Mouse (Mus musculus) heart, embryonic 11.5 days (tissue): Measurements from ENCODE around the gene Lekr1. TPM values are rescaled to one million over a fixed set of nuclear protein-coding genes. Genes with fewer than 3 reads are reported as not detected.

Experiments
- ATAC-seq: fragments of 200-750 bp; cut with Nextera tagmentation; replicated peaks from 2 replicates; pipeline ENCODE4 v1.8.0; 2017; ENCODE audit warnings: moderate library complexity; ENCODE audit not compliant: insufficient number of reproducible peaks, low FRiP score, low TSS enrichment
- H3K27ac ChIP-seq: fragments of 300-500 bp; sonication (generic); 2 replicates; pipeline ENCODE4 v1.5.1; 2014; ENCODE audit warnings: mild to moderate bottlenecking, low read depth, low read length
- H3K27me3 ChIP-seq: fragments of 300-500 bp; sonication (generic); 2 replicates; pipeline ENCODE4 v1.6.1; 2014; ENCODE audit warnings: mild to moderate bottlenecking, low read length, mixed read lengths; ENCODE audit not compliant: control insufficient read depth, insufficient read depth
- H3K36me3 ChIP-seq: fragments of 300-500 bp; sonication (generic); 2 replicates; pipeline ENCODE4 v1.6.1; 2014; ENCODE audit warnings: mild to moderate bottlenecking, low read length, moderate library complexity, mixed read lengths; ENCODE audit not compliant: control insufficient read depth, insufficient read depth
- H3K4me1 ChIP-seq: fragments of 300-500 bp; sonication (generic); 2 replicates; pipeline ENCODE4 v1.6.1; 2014; ENCODE audit warnings: low read length; ENCODE audit not compliant: control insufficient read depth, insufficient read depth
- H3K4me2 ChIP-seq: fragments of 300-500 bp; sonication (generic); 2 replicates; pipeline ENCODE4 v1.6.1; 2014; ENCODE audit warnings: mild to moderate bottlenecking, moderate library complexity
- H3K4me3 ChIP-seq: fragments of 300-500 bp; sonication (generic); 2 replicates; pipeline ENCODE4 v1.5.1; 2014; ENCODE audit warnings: low read depth, low read length
- H3K9ac ChIP-seq: fragments of 300-500 bp; sonication (generic); 2 replicates; pipeline ENCODE4 v1.6.1; 2014; ENCODE audit warnings: mild to moderate bottlenecking, low read depth, low read length, moderate library complexity
- H3K9me3 ChIP-seq: fragments of 300-500 bp; sonication (generic); replicated peaks from 2 replicates; pipeline ENCODE4 v1.6.1; 2016; ENCODE audit warnings: low read length; ENCODE audit not compliant: control insufficient read depth
- WGBS: fragments of 180-500 bp; shearing (Covaris S2); extraction: QIAGEN DNeasy Blood & Tissue Kit; methylation state at CpG from one replicate; pipeline ENCODE4 v1.1.7; 2014; ENCODE audit not compliant: insufficient replicate concordance; 5-methylcytosine and 5-hydroxymethylcytosine counted together
- polyA plus RNA-seq: library from polyadenylated mRNA; unstranded; fragments of >200 nt; fragmentation: Nextera tagmentation; extraction: Ambion mirVana; gene quantifications from 2 replicates; pipeline ENCODE4 v1.2.1, GENCODE M21; 2014

The Lekr1 gene
- polyA plus RNA-seq, 1 experiment from 2014 or later, result 5.4 TPM

DNA sequence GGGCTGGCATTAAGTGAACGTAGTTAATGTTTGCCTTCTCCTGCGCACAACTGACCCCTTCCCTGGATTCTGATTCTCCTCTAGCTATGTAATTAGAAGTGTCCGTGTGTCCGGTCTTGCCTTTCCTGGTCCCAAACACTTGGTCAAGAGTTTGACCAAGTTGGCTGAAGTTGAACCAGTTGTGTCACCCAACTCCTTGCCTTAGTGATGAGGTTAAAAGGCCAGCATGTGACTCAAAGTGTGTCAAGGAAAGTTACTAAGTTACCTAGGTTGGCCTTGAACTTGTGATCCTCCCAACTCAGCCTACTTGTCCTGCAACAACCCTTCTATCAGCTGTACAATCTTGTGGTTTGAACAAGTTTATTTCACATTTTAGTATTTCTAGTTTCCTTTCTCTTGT is 5.7 kb upstream of the Lekr1 start:
- WGBS, result 93% methylated on average over 4 of the region's 4 CpGs
- Histone ChIP-seq H3K36me3 (no peaks in the 10 kb centered on the region), H3K4me2 (no peak overlapping the region), H3K4me1 (0 out of 2 replicates have a peak, but pooled peaks cover 4% of the 10 kb centered on the region), H3K27ac (no peak overlapping the region), H3K9ac (no peak overlapping the region), H3K9me3 (no peaks in the 10 kb centered on the region), H3K4me3 (no peak overlapping the region), H3K27me3 (no peaks in the 10 kb centered on the region)
- ATAC-seq, result no peak

DNA sequence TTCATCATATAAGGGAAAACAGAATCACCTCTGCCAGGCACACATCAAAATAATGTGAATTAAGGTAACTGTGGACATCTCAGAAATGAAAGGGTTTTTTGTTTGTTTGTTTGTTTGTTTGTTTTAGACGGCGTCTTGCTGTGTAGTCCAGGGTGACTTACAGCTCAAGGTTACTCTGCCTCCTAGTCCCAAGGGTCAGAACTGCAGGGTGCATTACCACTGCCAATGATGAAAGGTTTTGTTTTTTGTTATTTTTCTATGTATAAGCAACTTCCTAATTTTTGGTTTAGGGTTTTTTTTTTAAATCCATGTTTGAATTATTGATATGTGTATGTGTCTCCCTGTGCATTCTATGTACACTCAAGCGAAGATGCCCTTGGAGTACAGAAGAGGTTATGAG is 4.3 kb upstream of the Lekr1 start:
- Histone ChIP-seq H3K9ac (no peak overlapping the region), H3K27me3 (no peaks in the 10 kb centered on the region), H3K4me1 (0 out of 2 replicates have a peak, but pooled peaks cover 4% of the 10 kb centered on the region), H3K27ac (no peak overlapping the region), H3K9me3 (no peaks in the 10 kb centered on the region), H3K36me3 (no peaks in the 10 kb centered on the region), H3K4me3 (no peak overlapping the region), H3K4me2 (no peak overlapping the region)
- WGBS, result 80% methylated on average over 3 of the region's 3 CpGs
- no peak for ATAC-seq

DNA sequence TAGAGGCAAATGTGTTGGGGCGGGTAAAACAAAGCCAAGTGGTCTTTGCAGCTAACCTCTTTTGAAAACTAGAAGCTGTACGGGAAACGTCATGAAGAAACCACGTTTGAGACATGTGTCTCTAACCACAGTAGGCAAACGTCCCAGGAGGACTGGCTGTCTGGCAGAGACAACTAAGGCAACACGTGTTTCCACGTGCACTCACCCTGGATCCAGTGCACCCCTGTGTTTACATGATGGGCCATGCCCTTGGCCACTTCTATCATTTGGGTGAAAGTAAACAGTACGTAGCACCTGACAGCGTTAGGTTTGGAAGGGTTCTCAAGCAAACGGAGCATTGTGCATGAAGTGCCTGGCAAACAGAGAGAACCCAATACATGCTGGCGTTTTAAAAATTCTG is 2.9 kb upstream of the Lekr1 start:
- no peak overlapping the region for H3K4me3 ChIP-seq
- no peaks in the 10 kb centered on the region for H3K36me3 ChIP-seq
- ATAC-seq, result no peak
- 0 out of 2 replicates have a peak, but pooled peaks cover 2% of the 10 kb centered on the region for H3K4me1 ChIP-seq
- H3K27me3 ChIP-seq, result no peaks in the 10 kb centered on the region
- no peaks in the 10 kb centered on the region for H3K9me3 ChIP-seq
- 64% methylated on average over 11 of the region's 11 CpGs for WGBS
- H3K4me2 ChIP-seq, result no peak overlapping the region
- no peak overlapping the region for H3K9ac ChIP-seq
- H3K27ac ChIP-seq, result no peak overlapping the region

DNA sequence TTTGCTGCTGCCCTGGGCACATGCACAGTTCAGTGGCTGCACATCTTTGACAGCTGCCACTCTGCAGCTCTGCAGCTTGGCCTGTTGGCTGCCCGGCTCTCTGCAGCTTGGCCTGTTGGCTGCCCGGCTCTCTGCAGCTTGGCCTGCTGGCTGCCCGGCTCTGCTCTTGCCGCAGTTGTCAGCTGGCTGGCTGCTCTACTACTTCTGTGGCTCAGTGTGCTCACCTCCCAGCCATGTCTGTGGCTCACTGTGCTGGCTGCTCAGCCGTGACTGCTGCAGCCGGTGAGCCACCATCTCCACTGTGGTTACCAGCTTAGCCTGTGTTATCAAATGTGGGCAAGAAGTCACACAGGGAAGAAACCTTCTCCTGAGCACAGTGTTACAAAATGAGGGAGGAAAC is 4.2 kb downstream of the Lekr1 start:
- no peak overlapping the region for H3K9ac ChIP-seq
- H3K27me3 ChIP-seq, result no peaks in the 10 kb centered on the region
- no peak overlapping the region for H3K4me2 ChIP-seq
- H3K27ac ChIP-seq, result no peak overlapping the region
- no peaks in the 10 kb centered on the region for H3K9me3 ChIP-seq
- peaks cover 5% of the 10 kb centered on the region; the same call in 1 of the 2 replicates for H3K4me1 ChIP-seq
- WGBS, result 57% methylated on average over 6 of the region's 6 CpGs
- ATAC-seq, result no peak
- no peaks in the 10 kb centered on the region for H3K36me3 ChIP-seq
- no peak overlapping the region for H3K4me3 ChIP-seq

DNA sequence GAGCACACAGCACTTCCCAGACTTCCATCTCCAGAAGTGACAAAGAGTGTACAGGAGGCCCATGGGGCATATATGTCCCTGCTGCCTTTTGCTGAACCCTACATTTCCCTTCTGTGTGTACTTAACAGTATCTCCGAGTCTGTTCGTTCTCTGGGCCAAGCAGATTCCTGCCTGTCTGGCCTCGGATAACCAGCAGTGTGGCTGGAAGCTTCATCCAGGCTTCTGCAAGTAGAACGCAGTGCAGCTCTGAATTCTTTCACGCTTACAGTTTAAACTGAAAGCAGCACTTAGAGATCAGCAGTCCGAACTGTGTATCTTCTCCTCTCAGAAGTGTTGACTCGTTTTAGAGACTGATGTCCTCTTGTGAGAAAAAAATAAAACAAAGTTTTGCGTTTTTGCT is 7.7 kb downstream of the Lekr1 start:
- peak overlapping the region; percentile 12; the same call in 1 of the 2 replicates for H3K4me3 ChIP-seq
- WGBS, result 10% methylated on average over 8 of the region's 8 CpGs
- peaks cover 5% of the 10 kb centered on the region; the same call in 1 of the 2 replicates for H3K4me1 ChIP-seq
- no peaks in the 10 kb centered on the region for H3K36me3 ChIP-seq
- ATAC-seq, result no peak
- H3K9ac ChIP-seq, result 0 out of 2 replicates have a peak overlapping the region, but pooled peaks have one; percentile 59
- peak overlapping the region; percentile 22 for H3K27ac ChIP-seq
- no peaks in the 10 kb centered on the region for H3K27me3 ChIP-seq
- H3K9me3 ChIP-seq, result no peaks in the 10 kb centered on the region
- peak overlapping the region; percentile 50 for H3K4me2 ChIP-seq

DNA sequence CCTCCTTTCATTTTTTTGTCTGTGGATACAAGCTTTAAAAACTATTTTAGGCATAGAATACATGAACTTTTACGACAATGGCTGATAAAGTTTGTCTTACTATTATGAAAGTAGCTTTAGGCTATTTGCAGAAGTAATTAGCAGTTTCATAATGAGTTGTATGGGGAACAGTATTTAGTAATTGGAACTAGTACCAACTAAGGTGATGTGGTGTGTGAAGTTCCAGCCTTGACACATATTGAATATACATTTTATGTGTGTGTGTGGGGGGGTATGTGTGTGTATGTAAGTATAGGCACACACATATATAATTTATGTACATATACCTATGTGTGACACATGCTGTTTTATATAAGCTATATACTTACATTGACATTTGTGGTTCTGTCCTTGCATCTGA is 14.6 kb downstream of the Lekr1 start:
- H3K9me3 ChIP-seq, result no peaks in the 10 kb centered on the region
- no peak overlapping the region for H3K4me3 ChIP-seq
- no peak overlapping the region for H3K4me2 ChIP-seq
- H3K27ac ChIP-seq, result no peak overlapping the region
- no peaks in the 10 kb centered on the region for H3K36me3 ChIP-seq
- H3K9ac ChIP-seq, result no peak overlapping the region
- H3K4me1 ChIP-seq, result no peaks in the 10 kb centered on the region
- no peak for ATAC-seq
- no peaks in the 10 kb centered on the region for H3K27me3 ChIP-seq
- 77% methylated on average over 1 of the region's 1 CpGs for WGBS

DNA sequence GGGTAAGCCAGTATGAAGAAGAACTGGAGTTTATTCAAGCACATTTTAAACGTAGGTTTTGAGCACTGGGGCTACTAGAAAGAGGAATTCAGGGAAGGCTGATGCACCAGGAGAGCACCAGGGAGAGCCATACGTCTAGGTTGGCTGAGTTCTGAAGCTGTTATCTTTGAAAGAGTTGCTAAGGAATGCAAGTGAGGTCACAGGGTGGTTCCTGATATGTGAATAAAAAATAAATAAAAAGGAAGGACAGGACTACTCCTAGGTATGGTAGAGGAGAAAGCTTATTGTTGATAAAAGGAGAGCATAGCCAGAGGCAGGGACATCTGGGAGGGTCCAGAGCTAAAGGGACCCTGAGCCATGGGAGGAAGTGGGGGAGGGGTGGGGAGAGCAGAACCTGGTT is 23.7 kb downstream of the Lekr1 start:
- no peak overlapping the region; the same call in 1 of the 2 replicates for H3K27ac ChIP-seq
- H3K9me3 ChIP-seq, result no peaks in the 10 kb centered on the region
- H3K27me3 ChIP-seq, result no peaks in the 10 kb centered on the region
- WGBS, result 8% methylated on average over 2 of the region's 2 CpGs
- H3K4me2 ChIP-seq, result no peak overlapping the region
- H3K4me1 ChIP-seq, result no peaks in the 10 kb centered on the region
- no peak for ATAC-seq
- H3K9ac ChIP-seq, result no peak overlapping the region
- no peaks in the 10 kb centered on the region for H3K36me3 ChIP-seq
- H3K4me3 ChIP-seq, result no peak overlapping the region

DNA sequence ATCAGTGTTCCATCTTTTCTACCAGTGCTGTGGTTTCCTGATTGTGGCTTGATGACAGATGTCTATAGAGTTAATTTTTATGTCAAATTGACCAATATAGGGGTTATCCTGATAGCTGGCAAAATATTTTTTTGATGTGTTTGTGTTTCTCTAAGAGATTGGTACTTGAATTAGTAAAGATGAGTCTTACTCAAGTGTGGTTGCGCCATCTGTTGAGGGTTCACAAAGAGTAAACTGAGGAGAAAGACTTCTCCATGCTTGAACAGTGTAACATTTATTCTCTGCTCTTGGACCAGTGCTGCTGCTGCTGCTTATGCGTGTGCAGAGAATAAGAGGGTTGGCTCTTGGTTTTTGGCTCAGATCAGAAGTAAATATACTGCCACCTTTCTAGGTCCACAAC is 24.8 kb downstream of the Lekr1 start:
- Histone ChIP-seq H3K9ac (no peak overlapping the region), H3K36me3 (no peaks in the 10 kb centered on the region), H3K27ac (no peak overlapping the region), H3K4me1 (no peaks in the 10 kb centered on the region), H3K4me2 (no peak overlapping the region), H3K9me3 (no peaks in the 10 kb centered on the region), H3K4me3 (no peak overlapping the region), H3K27me3 (no peaks in the 10 kb centered on the region)
- 81% methylated on average over 2 of the region's 2 CpGs for WGBS
- ATAC-seq, result no peak

DNA sequence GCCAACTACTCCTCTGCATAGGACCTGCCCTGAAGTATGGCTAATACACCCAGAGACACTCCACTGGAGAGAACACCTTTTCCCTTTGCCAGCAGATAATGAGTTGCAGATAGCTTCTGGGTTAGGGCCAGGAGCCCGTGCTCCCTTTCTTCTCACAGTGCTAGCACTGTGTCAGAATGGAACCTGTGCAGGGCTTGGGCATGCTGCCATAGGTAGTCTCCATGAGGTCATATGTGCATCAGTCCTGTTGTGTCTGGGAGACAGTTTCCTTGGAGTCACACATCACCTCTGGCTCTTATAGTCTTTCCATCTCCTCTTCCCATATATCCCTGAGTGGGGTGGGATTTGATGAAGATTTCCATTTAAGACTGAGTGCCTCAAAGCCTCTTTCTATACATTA is 33.7 kb downstream of the Lekr1 start:
- Histone ChIP-seq H3K36me3 (no peaks in the 10 kb centered on the region), H3K27me3 (no peaks in the 10 kb centered on the region), H3K9ac (no peak overlapping the region), H3K9me3 (no peaks in the 10 kb centered on the region), H3K4me3 (no peak overlapping the region), H3K27ac (no peak overlapping the region), H3K4me1 (no peaks in the 10 kb centered on the region), H3K4me2 (no peak overlapping the region)
- 63% methylated on average over 1 of the region's 1 CpGs for WGBS
- no peak for ATAC-seq
